In genomic region chr14:8494952-8495351, GRCm38 (mm10) we compare ENCODE assay signal across 19 mouse cellular contexts.
"Had no signal": no experiment of that assay in that cellular context is flagged by ENCODE, and none has a peak within 500 bp of the region (broad histone marks: within the 10 kb centered on the region; RNA-seq: fewer than 3 reads in every experiment).

No protein-coding gene starts in this region.

- H3K36me3 ChIP-seq: midbrain, embryonic 10.5 days; midbrain, embryonic 12.5 days; midbrain, embryonic 15.5 days; neural tube, embryonic 12.5 days; stomach, embryonic 15.5 days had no signal

- H3K4me3 ChIP-seq: midbrain, embryonic 10.5 days; midbrain, embryonic 12.5 days; midbrain, embryonic 15.5 days; myocyte; neural tube, embryonic 12.5 days; stomach, embryonic 15.5 days had no signal

- H3K9ac ChIP-seq: liver, embryonic 14.5 days; lung, embryonic 14.5 days; midbrain, embryonic 12.5 days; midbrain, embryonic 15.5 days; neural tube, embryonic 12.5 days; stomach, embryonic 15.5 days had no signal

- H3K4me2 ChIP-seq: lung, embryonic 14.5 days; midbrain, embryonic 12.5 days; midbrain, embryonic 15.5 days; neural tube, embryonic 12.5 days; stomach, embryonic 15.5 days had no signal

- H3K27ac ChIP-seq: liver, embryonic 14.5 days; midbrain, embryonic 10.5 days; midbrain, embryonic 12.5 days; midbrain, embryonic 15.5 days; neural tube, embryonic 12.5 days; stomach, embryonic 15.5 days; stomach, postnatal 0 days had no signal

- H3K9me3 ChIP-seq: midbrain, embryonic 10.5 days; midbrain, embryonic 12.5 days; midbrain, embryonic 15.5 days; neural tube, embryonic 12.5 days; stomach, embryonic 15.5 days had no signal

- H3K27me3 ChIP-seq: midbrain, embryonic 12.5 days; midbrain, embryonic 15.5 days; neural tube, embryonic 12.5 days; stomach, embryonic 15.5 days had no signal

- ATAC-seq: midbrain, embryonic 15.5 days had no signal

- DNase-seq: lung, adult 18-20 months; lung, embryonic 14.5 days; lung, postnatal 10 days; lung, postnatal 4 days; retina, postnatal 1 day; right cerebral cortex, adult 18-20 months; right cerebral cortex, postnatal 25 days; right cerebral cortex, postnatal 4 days; thymus, adult 2 months; thymus, postnatal 25 days; thymus, postnatal 4 days had no signal

- H3K4me1 ChIP-seq: midbrain, embryonic 10.5 days; midbrain, embryonic 12.5 days; midbrain, embryonic 15.5 days; neural tube, embryonic 12.5 days; stomach, embryonic 15.5 days had no signal
